Mouse (Mus musculus) midbrain, embryonic 11.5 days (tissue): ENCODE data around the gene Cd3eap. TPM values are rescaled to one million over a fixed set of nuclear protein-coding genes. Genes with fewer than 3 reads are reported as not detected.

Experiments
- ATAC-seq: fragments of 200-750 bp; cut with Nextera tagmentation; 2 replicates; pipeline ENCODE4 v1.8.0; 2017; ENCODE audit warnings: moderate TSS enrichment, moderate library complexity; ENCODE audit not compliant: low FRiP score
- DNase-seq: peaks from one replicate; pipeline ENCODE4 v3.0.0; 2015; ENCODE audit warnings: low spot score; ENCODE audit errors: missing footprints
- H3K27ac ChIP-seq: fragments of 300-500 bp; sonication (generic); 2 replicates; pipeline ENCODE4 v1.5.1; 2014; ENCODE audit warnings: low read depth, low read length
- H3K27me3 ChIP-seq: fragments of 300-500 bp; sonication (generic); 2 replicates; pipeline ENCODE4 v1.6.1; 2014; ENCODE audit warnings: mild to moderate bottlenecking, low read length, moderate library complexity, mixed read lengths; ENCODE audit not compliant: control insufficient read depth, insufficient read depth
- H3K36me3 ChIP-seq: fragments of 300-500 bp; sonication (generic); 2 replicates; pipeline ENCODE4 v1.6.1; 2014; ENCODE audit warnings: mild to moderate bottlenecking, low read length, moderate library complexity, mixed read lengths; ENCODE audit not compliant: control insufficient read depth, insufficient read depth
- H3K4me1 ChIP-seq: fragments of 300-500 bp; sonication (generic); 2 replicates; pipeline ENCODE4 v1.6.1; 2014; ENCODE audit warnings: low read length; ENCODE audit not compliant: control insufficient read depth, insufficient read depth
- H3K4me2 ChIP-seq: fragments of 300-500 bp; sonication (generic); 2 replicates; pipeline ENCODE4 v1.6.1; 2014; ENCODE audit warnings: mild to moderate bottlenecking, moderate library complexity
- H3K4me3 ChIP-seq: fragments of 300-500 bp; sonication (generic); 2 replicates; pipeline ENCODE4 v1.5.1; 2014; ENCODE audit warnings: low read depth, low read length
- H3K9ac ChIP-seq: fragments of 300-500 bp; sonication (generic); 2 replicates; pipeline ENCODE4 v1.6.1; 2014; ENCODE audit warnings: low read length
- H3K9me3 ChIP-seq: fragments of 300-500 bp; sonication (generic); 2 replicates; pipeline ENCODE4 v1.6.1; 2016; ENCODE audit warnings: low read length; ENCODE audit not compliant: control insufficient read depth
- WGBS: fragments of 180-500 bp; shearing (Covaris S2); extraction: QIAGEN DNeasy Blood & Tissue Kit; methylation state at CpG from one replicate; pipeline ENCODE4 v1.1.7; 2014; 5-methylcytosine and 5-hydroxymethylcytosine counted together
- polyA plus RNA-seq: library from polyadenylated mRNA; unstranded; fragments of >200 nt; fragmentation: Nextera tagmentation; extraction: Ambion mirVana; gene quantifications from 2 replicates; pipeline ENCODE4 v1.2.1, GENCODE M21; 2014

The Cd3eap gene
- polyA plus RNA-seq, 1 experiment from 2014 or later: 15.1 TPM

GRCm38 (mm10) chr7:19328425-19328824 is 30.9 kb downstream of the Cd3eap start:
- H3K4me2 ChIP-seq: no peak overlapping the region
- H3K36me3 ChIP-seq: no peaks in the 10 kb centered on the region
- no peaks in the 10 kb centered on the region for H3K27me3 ChIP-seq
- H3K9ac ChIP-seq: no peak overlapping the region
- peaks cover 12% of the 10 kb centered on the region; the same call in 1 of the 2 replicates for H3K4me1 ChIP-seq
- no peaks in the 10 kb centered on the region for H3K9me3 ChIP-seq
- no peak overlapping the region for H3K27ac ChIP-seq
- no peak overlapping the region for H3K4me3 ChIP-seq
- ATAC-seq: no peak
- DNase-seq: no peak

- Histone ChIP-seq H3K27me3 (no peaks in the 10 kb centered on the region), H3K36me3 (no peaks in the 10 kb centered on the region), H3K4me1 (peaks cover 10% of the 10 kb centered on the region; the same call in 1 of the 2 replicates), H3K27ac (no peak overlapping the region), H3K9ac (no peak overlapping the region), H3K9me3 (no peaks in the 10 kb centered on the region), H3K4me3 (no peak overlapping the region), H3K4me2 (no peak overlapping the region)
- no peak for DNase-seq
- ATAC-seq: no peak
- WGBS: 77% methylated on average over 5 of the region's 5 CpGs
Measured at GRCm38 (mm10) chr7:19327782-19328181, 31.5 kb downstream of the Cd3eap start.

GRCm38 (mm10) chr7:19327128-19327527 is 32.2 kb downstream of the Cd3eap start:
- H3K27ac ChIP-seq: peak overlapping the region; percentile 1; the same call in 1 of the 2 replicates
- H3K36me3 ChIP-seq: no peaks in the 10 kb centered on the region
- H3K4me1 ChIP-seq: peaks cover 10% of the 10 kb centered on the region; the same call in 1 of the 2 replicates
- no peaks in the 10 kb centered on the region for H3K27me3 ChIP-seq
- DNase-seq (peak; percentile 98), ATAC-seq (peak; percentile 72)
- H3K4me2 ChIP-seq: peak overlapping the region; percentile 53
- H3K9me3 ChIP-seq: no peaks in the 10 kb centered on the region
- under 1% methylated on average over 22 of the region's 22 CpGs for WGBS
- H3K9ac ChIP-seq: peak overlapping the region; percentile 48; the same call in 1 of the 2 replicates
- H3K4me3 ChIP-seq: peak overlapping the region; percentile 26

- Histone ChIP-seq H3K4me1 (peaks cover 10% of the 10 kb centered on the region; the same call in 1 of the 2 replicates), H3K36me3 (no peaks in the 10 kb centered on the region), H3K4me3 (peak overlapping the region; percentile 26), H3K9ac (peak overlapping the region; percentile 48; the same call in 1 of the 2 replicates), H3K27ac (no peak overlapping the region), H3K9me3 (no peaks in the 10 kb centered on the region), H3K4me2 (peak overlapping the region; percentile 53), H3K27me3 (no peaks in the 10 kb centered on the region)
- WGBS: under 1% methylated on average over 16 of the region's 20 CpGs
- ATAC-seq: peak; percentile 84
- peak; percentile 98 for DNase-seq
Measured at GRCm38 (mm10) chr7:19326359-19326758, 32.9 kb downstream of the Cd3eap start.

- Histone ChIP-seq H3K9ac (no peak overlapping the region), H3K4me3 (no peak overlapping the region), H3K4me1 (peaks cover 10% of the 10 kb centered on the region; the same call in 1 of the 2 replicates), H3K27ac (no peak overlapping the region), H3K9me3 (no peaks in the 10 kb centered on the region), H3K36me3 (no peaks in the 10 kb centered on the region), H3K27me3 (no peaks in the 10 kb centered on the region), H3K4me2 (no peak overlapping the region)
- no peak for DNase-seq
- no peak for ATAC-seq
- 76% methylated on average over 21 of the region's 21 CpGs for WGBS
Measured at GRCm38 (mm10) chr7:19325262-19326199, 33.8 kb downstream of the Cd3eap start.

- 86% methylated on average over 11 of the region's 11 CpGs for WGBS
- Histone ChIP-seq H3K4me3 (no peak overlapping the region), H3K36me3 (no peaks in the 10 kb centered on the region), H3K27me3 (peaks cover 1% of the 10 kb centered on the region; the same call in 1 of the 2 replicates), H3K4me1 (peaks cover 19% of the 10 kb centered on the region), H3K27ac (no peak overlapping the region), H3K4me2 (no peak overlapping the region), H3K9me3 (no peaks in the 10 kb centered on the region), H3K9ac (no peak overlapping the region)
- DNase-seq (no peak), ATAC-seq (no peak)
Measured at GRCm38 (mm10) chr7:19324221-19324620, 35.1 kb downstream of the Cd3eap start.

- Histone ChIP-seq H3K36me3 (no peaks in the 10 kb centered on the region), H3K4me3 (no peak overlapping the region), H3K9ac (no peak overlapping the region), H3K27ac (no peak overlapping the region), H3K4me2 (no peak overlapping the region), H3K4me1 (peaks cover 19% of the 10 kb centered on the region), H3K9me3 (no peaks in the 10 kb centered on the region), H3K27me3 (peaks cover 2% of the 10 kb centered on the region; the same call in 1 of the 2 replicates)
- ATAC-seq: no peak
- 64% methylated on average over 9 of the region's 9 CpGs for WGBS
- peak; percentile 57 for DNase-seq
Measured at GRCm38 (mm10) chr7:19322489-19322888, 36.8 kb downstream of the Cd3eap start.

GRCm38 (mm10) chr7:19321464-19321863 is 37.8 kb downstream of the Cd3eap start:
- peaks cover 2% of the 10 kb centered on the region; the same call in 1 of the 2 replicates for H3K27me3 ChIP-seq
- H3K27ac ChIP-seq: no peak overlapping the region
- H3K36me3 ChIP-seq: no peaks in the 10 kb centered on the region
- DNase-seq (peak; percentile 68), ATAC-seq (no peak)
- no peaks in the 10 kb centered on the region for H3K9me3 ChIP-seq
- H3K4me1 ChIP-seq: peaks cover 14% of the 10 kb centered on the region
- WGBS: 61% methylated on average over 5 of the region's 5 CpGs
- H3K9ac ChIP-seq: no peak overlapping the region
- no peak overlapping the region for H3K4me3 ChIP-seq
- H3K4me2 ChIP-seq: no peak overlapping the region

- H3K4me3 ChIP-seq: no peak overlapping the region
- H3K4me2 ChIP-seq: peak overlapping the region; percentile 72
- no peak for ATAC-seq
- peak; percentile 41 for DNase-seq
- H3K27ac ChIP-seq: no peak overlapping the region
- H3K9ac ChIP-seq: 0 out of 2 replicates have a peak overlapping the region, but pooled peaks have one; percentile 16
- peaks cover 12% of the 10 kb centered on the region for H3K4me1 ChIP-seq
- 52% methylated on average over 7 of the region's 7 CpGs for WGBS
- no peaks in the 10 kb centered on the region for H3K9me3 ChIP-seq
- no peaks in the 10 kb centered on the region for H3K36me3 ChIP-seq
- H3K27me3 ChIP-seq: peaks cover 2% of the 10 kb centered on the region; the same call in 1 of the 2 replicates
Measured at GRCm38 (mm10) chr7:19320637-19321036, 38.6 kb downstream of the Cd3eap start.
